Mouse (Mus musculus): ENCODE measurements around the gene Aox3. TPM values are rescaled to one million over a fixed set of nuclear protein-coding genes. Genes with fewer than 3 reads are reported as not detected.

Aox3 gene
- total RNA-seq, 2 experiments from 2014 or later: not detected

DNA sequence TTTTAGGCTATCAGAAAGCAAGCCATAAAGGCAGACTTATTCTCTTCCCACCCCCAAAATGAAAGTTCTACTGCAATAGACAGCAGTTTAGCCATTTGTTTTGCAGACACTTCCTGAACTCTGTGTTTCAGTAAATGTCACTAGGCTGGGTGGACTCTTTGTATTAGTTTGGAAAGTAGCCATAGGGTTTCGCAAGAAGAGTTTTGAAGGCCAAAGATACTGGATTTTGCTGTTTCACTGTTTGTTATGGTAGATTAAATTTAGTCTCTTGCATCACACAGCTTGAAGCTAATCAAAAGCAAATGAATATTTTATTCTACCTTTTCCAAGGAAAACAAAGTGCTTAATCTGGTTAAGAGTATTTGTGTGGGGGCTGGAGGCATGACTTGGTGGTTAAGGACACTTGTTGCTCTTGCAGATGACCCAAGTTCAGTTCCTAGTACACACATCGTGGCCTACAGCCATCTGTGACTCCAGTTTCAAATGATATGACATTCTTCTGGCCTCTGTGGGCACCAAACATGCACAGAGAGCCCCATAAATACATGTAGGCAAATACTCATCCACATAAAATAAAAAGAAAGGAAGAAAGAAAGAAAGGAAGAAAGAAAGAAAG, 11.3 kb upstream of the Aox3 start:
- ATAC-seq (replicated peaks; ENCODE audit: low FRiP score, poor library complexity, severe bottlenecking): no peak

DNA sequence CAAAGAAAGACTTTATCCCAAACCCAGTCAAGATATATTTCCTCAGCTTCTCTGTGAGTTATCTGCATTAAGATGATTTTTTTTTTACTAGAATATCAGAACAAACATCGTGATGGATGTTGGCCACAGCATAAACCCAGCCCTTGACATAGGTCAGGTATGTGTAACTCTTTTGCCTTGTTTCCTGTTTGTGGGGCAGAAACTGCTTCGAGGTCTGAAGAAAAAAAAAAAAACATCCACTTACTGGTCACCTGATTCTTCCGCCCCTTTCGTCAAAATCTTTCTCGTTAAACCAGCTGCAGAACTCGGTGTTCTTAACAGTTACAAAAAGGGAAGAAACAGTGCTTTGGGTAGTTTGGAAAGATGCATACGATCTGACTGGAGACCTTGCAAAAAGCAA, 10.4 kb upstream of the Aox3 start:
- ATAC-seq (replicated peaks; ENCODE audit: low FRiP score, poor library complexity, severe bottlenecking): no peak

DNA sequence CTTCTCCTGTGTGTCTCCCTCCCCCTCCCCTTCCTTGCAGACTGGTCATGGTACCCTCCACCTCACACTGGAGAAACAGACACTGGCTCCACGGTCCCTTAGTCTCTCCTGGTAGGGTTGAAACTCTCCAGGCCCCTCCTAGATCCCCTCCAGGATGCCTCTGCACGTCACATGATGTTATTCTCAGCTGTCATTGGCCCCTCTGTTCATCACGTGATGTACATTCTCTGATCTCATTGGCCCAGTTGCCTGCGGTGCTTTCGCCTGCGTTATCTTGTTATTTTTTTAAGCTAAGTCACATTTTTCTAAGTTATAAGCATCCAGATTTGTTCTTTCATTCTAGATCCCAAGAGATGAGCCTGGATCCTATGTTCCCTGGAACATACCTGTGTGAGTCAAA, 7.2 kb upstream of the Aox3 start:
- no peak for ATAC-seq (replicated peaks; ENCODE audit: low FRiP score, poor library complexity, severe bottlenecking)

DNA sequence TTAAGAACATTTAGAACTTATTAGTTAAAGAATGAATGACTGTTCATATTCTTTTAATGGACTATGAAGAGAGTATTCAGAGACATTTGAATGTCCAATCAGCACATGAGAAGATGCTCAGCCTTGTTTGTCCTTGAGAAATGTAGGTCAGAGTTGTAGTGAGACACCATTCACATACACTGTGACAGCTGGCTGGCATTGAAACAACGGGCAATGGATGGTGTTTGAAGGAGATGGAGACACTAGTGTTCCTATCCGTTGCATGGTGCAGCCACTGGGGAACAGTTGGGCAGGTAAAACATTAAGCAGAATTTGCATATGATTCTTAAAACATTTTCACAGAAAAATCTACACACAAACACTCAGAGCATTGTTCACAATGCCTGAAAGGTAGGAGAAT, 5.9 kb upstream of the Aox3 start:
- no peak for ATAC-seq (replicated peaks; ENCODE audit: low FRiP score, poor library complexity, severe bottlenecking)

DNA sequence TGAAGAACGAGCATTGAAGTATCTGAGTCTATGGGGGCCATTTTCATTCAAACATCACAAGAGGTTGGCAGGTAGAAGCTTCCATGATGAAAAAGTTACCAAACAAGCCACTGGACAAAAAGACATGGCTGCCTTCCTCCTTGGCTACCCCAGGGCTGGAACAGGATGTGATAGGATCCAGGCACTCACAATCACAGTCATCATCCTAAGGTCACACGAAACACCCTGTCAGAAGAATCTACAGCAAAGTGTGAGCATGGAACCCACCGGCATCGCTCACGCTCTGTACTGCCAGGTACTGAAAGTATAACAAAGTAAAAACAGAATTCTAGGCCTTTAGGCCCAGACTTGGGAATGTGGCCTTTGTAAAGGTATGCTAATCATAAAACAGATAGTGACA, 2.7 kb upstream of the Aox3 start:
- no peak for ATAC-seq (replicated peaks; ENCODE audit: low FRiP score, poor library complexity, severe bottlenecking)

DNA sequence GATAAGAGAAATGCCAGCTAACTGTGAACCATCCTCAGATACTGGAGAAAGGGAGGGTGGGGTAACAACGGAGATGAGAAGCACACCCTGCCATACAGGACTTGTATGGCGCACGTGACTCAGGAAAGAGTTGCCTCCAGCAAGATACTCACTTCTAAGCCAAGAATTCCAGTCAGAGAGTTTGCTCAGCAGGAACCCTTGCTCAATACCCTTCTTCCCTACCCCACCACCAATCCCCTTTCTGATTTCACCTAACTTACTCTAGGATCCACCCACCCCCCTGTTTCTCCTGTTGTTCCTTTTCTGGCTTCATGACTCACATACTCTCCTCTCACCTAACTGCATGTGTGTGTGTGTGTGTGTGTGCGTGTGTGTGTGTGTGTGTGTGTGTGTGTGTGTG, 1.6 kb upstream of the Aox3 start:
- ATAC-seq (replicated peaks; ENCODE audit: low FRiP score, poor library complexity, severe bottlenecking): no peak

DNA sequence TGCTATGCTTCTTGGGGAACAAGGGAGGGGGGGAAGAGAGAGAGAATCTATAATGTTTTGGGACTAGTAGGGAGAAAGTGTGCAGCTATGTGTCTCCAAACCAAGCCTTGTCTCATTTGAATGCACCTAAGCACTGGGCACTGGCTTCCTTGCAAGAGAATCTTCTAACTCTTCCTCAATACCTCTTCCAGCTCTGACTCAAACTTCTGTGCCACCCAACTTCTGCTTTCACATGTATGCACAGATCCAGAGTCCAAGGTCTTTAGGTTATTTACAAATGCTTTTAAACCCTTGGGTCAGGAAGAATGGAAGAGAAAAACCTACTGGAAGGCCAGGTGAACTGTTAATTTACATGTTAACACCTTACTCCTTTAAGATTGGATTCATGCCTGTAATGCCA, 511 bp downstream of the Aox3 start:
- ATAC-seq (replicated peaks; ENCODE audit: low FRiP score, poor library complexity, severe bottlenecking): no peak

DNA sequence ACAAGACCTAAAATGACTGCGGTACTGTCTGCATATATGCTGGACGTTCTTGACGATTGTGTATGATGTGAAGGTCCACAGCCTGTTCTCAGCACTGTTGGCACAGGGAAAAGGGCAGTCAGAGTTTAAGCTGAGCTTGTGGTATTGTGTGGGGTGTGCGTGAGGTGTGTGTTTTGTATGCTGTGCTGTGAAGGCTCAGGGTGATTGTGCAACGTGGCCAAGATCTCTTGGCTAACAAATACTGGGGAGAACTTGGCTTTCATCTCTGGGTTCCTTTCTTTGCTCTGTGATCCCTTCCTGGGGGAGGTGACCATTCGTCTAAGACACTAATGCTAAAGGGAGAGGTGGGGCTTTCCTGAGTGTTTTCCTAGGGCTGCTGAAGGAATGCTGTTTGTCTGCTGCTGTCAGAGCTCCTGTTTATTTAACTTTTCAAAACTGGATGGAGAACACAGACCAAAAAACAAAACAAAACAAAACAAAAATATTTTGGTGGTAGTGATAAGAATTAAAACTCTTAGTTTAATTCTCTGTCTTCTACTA, 1.2 kb downstream of the Aox3 start:
- no peak for ATAC-seq (replicated peaks; ENCODE audit: low FRiP score, poor library complexity, severe bottlenecking)

DNA sequence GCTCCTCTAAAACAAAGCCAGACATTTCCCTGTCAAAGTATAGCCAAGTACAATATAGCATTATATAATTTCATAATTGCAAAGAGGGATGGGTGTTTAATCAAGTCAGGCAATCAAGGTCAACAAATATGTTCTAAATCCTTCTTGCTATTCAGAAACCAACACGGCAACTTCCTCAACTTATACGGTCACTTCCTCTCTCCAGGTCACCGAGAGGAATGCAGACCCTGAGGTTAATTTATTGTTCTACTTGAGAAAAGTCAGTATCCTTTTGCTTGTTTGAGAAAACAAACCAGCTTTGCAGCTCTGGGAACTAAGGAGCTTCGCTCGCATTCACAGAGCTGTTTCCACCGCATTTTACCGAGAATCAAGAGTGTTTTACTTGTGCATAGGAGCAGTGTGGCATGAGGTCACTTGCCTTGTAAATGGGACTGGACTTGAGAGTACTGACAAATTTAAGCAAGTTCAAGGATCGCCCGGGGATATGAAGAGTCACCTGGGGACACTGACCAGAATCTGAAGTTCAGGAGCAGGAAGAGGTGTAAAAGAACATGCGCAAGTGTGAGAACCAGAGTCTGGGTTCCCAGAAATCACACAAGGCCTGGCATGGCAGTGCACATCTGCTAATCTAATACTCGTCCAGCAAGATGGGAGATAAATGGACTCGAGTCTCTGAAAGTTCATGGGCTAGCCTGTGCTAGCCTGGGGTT, 1.9 kb downstream of the Aox3 start:
- ATAC-seq (replicated peaks; ENCODE audit: low FRiP score, poor library complexity, severe bottlenecking): no peak

DNA sequence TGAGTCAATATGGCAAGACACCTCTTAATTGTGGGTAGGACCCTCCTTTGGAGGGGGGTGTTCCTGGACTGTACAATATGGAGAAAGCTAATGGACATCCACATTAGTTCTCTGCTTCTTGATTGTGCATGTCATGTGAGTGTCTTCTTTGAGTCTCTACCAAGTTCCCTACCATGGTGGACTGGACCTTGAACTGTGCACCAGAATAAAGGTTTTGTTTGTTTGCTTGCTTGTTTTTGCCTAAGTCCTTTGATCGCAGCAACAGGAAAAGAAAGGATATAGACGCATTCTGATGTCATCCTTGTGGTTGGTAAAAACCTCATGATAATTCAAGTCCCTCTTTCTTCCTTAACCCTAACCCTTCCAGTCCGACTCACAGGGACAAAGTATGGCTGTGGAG, 5.3 kb downstream of the Aox3 start:
- ATAC-seq (replicated peaks; ENCODE audit: low FRiP score, poor library complexity, severe bottlenecking): no peak

DNA sequence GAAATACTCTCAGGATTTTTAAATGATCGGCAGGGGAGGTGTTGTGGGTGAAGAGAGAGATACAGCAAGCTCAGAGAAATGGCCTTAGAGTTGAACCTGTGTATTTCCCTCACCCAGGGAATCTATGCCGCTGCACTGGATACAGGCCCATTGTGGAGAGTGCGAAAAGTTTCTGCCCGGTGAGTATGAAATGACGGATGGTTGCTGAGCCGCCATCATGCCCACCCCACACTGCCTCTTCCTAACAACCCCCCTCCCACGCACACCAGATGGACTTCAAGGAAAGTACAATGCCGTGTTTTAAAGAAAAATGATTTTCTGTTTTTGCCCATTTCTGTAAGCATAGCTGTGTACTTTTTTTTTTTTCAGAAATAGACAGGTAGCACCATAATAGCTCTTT, 12.0 kb downstream of the Aox3 start:
- ATAC-seq (replicated peaks; ENCODE audit: low FRiP score, poor library complexity, severe bottlenecking): no peak

DNA sequence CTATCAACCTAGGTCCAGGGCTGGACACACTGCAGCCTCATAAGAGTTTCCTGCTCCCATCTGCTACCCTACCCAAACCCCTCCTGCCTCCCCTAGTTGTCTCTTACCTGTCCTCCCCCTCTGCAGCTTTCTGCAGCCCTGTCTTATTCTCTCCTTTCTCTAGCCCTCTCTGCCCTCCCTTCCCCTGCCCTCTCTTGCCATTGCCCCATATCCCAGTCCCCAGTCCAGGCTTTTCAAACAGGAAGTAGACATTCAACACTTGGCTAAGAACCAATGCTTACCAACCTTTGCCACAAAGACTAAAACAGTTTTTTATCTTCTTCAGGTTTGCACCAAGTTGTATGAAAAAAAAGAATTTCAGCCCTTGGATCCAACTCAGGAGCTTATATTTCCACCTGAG, 25.0 kb downstream of the Aox3 start:
- no peak for ATAC-seq (replicated peaks; ENCODE audit: low FRiP score, poor library complexity, severe bottlenecking)

DNA sequence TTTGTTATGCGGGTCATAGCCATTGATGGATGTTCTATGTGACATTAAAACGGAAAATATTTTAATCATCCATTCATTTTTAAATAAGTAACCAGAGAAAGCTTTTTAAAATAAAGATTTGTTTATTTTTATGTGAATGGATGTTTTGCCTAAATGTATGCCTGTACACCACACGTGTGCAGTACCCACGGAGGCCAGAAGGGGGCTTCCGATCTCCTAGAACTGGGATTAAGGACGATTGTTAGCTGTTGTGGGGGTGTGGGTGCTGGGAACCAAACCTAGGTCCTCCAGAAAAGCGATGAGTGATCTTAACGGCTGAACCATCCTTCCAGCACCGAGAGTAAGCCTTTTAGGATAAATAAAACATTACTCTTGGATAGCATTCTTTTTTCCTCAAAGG, 26.1 kb downstream of the Aox3 start:
- ATAC-seq (replicated peaks; ENCODE audit: low FRiP score, poor library complexity, severe bottlenecking): no peak

DNA sequence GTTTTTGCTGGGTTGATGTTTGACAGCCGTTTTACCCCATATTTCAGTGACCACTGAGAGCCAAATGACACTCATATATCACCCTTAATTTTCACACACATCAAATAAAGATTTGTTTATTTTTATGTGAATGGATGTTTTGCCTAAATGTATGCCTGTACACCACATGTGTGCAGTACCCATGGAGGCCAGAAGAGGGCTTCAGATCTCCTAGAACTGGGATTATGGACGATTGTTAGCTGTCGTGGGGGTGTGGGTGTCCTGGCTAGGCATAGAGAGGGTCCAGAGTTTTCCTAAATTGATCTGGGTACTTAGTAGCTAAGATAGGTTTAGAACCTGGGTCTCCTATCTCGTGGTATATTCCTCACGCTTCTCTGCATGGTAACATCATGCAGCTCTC, 27.7 kb downstream of the Aox3 start:
- no peak for ATAC-seq (replicated peaks; ENCODE audit: low FRiP score, poor library complexity, severe bottlenecking)

DNA sequence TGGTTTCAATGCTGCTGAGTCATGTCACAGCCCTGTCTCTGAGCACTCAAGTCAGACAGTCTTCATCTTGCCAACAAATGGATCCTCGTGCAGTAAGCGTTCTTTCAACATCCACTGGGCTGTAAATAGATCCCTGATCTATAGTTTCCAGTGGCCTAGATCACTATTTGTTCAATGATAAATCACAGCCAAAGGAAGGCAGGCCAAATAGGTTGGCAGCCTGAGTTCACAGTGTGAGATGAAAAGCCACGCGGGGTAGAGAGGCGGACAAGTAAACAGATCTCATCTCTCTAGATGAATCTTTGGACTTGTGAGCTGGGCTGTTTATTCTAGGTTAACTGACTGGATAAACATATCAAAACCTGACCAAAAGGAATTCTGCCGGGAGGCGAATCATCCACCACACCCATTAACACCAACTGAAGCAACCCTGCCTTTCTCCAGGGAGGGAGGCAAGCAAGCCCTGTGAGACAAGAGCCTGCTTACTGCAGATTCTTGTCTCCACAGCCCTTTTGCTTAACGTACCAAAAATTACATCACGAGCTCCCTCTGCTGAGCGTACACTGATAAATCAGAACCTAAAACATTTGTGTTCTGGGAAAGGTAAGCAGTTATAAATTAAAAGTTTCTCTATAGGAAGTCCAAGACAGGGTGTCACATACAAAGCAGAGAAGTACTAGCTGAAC, 31.6 kb downstream of the Aox3 start:
- no peak for ATAC-seq (replicated peaks; ENCODE audit: low FRiP score, poor library complexity, severe bottlenecking)

DNA sequence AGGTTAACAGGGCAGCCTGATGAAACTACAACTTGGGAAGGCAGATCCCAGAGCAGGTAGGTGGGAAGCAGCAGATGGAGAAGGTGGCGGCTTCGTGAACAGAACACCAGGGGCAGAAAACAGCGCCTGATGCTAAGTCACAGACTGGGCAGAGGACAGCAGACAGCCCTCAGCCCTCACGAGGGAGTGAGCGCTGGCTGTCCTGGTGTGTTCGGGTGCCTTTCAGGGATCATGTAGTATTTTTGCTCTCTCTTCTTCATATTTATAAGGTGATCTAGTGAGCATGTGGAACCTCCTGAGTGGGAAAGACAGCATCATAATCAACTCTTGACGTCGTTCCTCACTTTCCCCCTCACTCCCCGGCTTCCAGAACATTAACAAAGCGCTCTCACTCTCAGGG, 33.1 kb downstream of the Aox3 start:
- ATAC-seq (replicated peaks; ENCODE audit: low FRiP score, poor library complexity, severe bottlenecking): no peak

DNA sequence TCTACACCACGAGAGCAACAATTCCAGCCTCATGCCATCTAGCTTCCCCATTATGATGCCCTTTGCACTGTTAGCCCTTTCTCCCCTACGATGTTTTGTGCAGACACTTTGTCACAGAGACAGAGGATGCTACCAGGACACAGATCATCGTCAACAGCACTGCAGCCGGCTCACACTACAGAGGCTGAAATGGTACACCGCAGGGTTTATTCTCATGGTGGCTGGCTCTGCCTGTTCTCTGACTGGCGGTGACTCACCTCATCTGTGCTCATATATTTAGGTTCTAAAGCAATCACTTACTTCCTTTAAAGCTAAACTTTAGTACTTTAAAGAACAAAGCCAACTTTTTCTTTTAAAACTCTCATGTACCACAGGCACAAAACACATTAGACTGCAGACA, 34.8 kb downstream of the Aox3 start:
- ATAC-seq (replicated peaks; ENCODE audit: low FRiP score, poor library complexity, severe bottlenecking): no peak

DNA sequence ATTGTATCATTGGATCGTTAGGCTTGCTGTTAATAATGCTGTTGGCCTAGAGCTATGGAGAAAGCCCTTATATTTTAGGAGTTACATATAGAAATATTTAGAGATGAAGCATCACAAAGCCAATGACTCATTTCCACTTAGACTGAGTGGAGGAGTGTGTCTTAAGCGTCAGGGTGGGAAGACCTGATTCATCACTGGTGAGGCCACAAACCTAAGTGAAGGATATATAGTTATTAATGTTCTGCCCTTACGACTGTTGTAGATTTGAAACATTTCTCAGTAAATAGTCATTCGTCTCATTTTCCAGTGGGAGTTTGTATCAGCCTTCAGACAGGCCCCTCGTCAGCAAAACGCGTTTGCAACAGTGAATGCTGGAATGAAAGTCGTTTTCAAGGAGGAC, 39.3 kb downstream of the Aox3 start:
- no peak for ATAC-seq (replicated peaks; ENCODE audit: low FRiP score, poor library complexity, severe bottlenecking)

DNA sequence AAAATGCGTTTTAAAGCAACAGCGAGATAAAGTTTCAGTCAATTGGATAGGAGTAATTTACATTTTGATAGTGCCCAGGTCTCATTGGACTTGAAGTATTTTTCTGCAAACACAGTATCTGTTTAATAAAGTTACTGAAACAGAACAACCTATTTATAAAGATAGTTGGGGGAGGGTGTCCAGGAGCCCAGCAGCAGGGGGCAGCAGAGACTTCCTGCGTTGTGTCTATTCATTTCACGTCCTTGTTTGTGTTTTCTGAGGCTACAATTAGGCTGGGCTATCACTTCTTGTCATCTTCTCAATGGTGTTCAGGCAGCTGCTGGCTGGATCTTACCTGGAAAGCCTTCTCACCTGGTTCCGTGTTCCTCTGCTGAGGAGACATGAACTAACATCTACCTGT, 43.8 kb downstream of the Aox3 start:
- ATAC-seq (replicated peaks; ENCODE audit: low FRiP score, poor library complexity, severe bottlenecking): no peak

DNA sequence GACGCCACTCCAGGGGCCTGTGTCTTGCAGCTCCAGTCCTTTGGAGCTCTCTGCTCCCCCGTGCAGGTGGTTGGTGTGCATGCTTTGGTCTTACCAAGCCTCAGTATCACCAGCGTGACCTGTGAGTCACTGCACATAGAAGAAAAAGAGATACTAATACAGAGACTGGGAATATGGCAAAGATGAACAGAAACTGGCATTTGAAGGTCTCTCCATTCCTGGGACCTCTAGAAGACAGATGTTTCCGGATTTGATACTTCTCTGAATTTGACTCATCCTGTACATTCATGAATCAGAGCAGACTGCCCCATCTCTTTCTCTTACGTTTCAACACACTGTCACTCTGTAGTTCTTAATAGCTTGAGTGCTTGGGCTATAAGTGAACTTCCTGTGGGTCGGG, 57.0 kb downstream of the Aox3 start:
- no peak for ATAC-seq (replicated peaks; ENCODE audit: low FRiP score, poor library complexity, severe bottlenecking)

DNA sequence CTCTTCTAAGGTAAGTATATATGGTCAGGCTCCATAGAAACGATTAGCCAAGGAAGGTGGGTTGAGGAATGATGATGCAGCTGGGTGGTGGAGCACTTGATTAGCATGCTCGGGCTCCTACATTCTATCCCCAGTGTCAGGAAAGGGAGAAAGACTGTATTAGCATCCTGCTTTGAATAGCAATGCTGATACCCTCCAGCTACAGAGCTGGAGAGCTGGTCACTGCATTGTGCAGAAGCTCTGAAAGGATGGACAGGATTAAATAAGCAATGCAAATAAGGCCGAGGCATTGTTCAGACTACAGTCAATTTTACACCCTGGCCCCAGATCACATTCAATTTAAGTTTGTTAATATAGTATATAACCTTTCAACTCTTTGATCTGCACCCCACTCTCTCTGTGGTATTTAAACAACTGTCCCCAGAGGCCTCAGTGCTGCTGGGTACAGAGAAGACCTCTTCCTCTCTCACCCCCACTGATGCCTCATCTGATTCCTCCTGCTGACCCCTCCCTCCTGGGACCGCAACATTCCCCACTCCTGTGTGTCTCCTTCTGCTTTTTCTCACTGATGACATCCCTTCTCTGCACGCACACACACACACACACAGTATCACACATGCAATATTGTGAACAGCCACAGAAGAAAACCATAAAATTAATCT, 75.7 kb downstream of the Aox3 start:
- ATAC-seq (replicated peaks; ENCODE audit: low FRiP score, poor library complexity, severe bottlenecking): no peak

Data from erythroid progenitor cell, adult 5-6 weeks (primary cell).